ENCODE assay signal across 26 mouse cellular contexts in the genomic region with DNA sequence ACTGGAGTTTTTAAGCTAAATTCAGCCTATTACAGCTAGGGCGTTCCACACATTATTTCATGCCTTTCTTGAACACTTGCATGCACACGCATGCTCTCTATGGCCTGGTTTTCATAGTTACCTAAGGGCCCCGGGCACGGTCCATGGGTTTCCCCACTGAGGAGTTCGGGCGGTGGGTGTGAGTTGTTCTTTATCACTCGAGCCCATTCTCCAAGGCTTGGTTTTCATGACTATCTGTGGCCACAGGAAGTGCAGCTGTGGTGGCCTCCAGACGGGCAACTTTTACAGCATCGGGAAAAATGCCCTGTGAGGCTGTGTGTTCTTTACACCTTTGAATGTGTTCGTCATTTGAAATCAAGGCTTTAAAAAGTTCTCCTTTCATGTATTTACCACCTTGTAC. TPM values are rescaled to one million over a fixed set of nuclear protein-coding genes. Genes with fewer than 3 reads are reported as not detected.
DNase-seq lines count a peak whose midpoint lies in the region; ATAC-seq and TF ChIP-seq lines count a peak whose summit lies in the region.
"Had no signal": no experiment of that assay in that cellular context is flagged by ENCODE, and none has a peak within 500 bp of the region (broad histone marks: within the 10 kb centered on the region; RNA-seq: fewer than 3 reads in every experiment).

No protein-coding gene starts in this region.

- ATAC-seq in liver, embryonic 14.5 days (ENCODE audit: insufficient read depth): peak; percentile 77
- ATAC-seq in forebrain, embryonic 11.5 days (replicated peaks; ENCODE audit: low FRiP score): no peak
- ATAC-seq: forebrain, postnatal 0 days; hindbrain, embryonic 16.5 days; lung, postnatal 0 days; midbrain, embryonic 16.5 days had no signal

- peaks cover 4% of the 10 kb centered on the region; the same call in 1 of the 2 replicates for H3K36me3 ChIP-seq in liver, embryonic 14.5 days (replicated peaks; ENCODE audit: control insufficient read depth, insufficient read depth, low read depth)
- no peaks in the 10 kb centered on the region for H3K36me3 ChIP-seq in forebrain, embryonic 11.5 days (ENCODE audit: control insufficient read depth, insufficient read depth, low read length)

- no peak overlapping the region for H3K27ac ChIP-seq in liver, embryonic 14.5 days
- no peak overlapping the region for H3K27ac ChIP-seq in forebrain, embryonic 11.5 days (ENCODE audit: low read depth, low read length)
- H3K27ac ChIP-seq: embryonic facial prominence, embryonic 13.5 days; forebrain, embryonic 12.5 days; heart, embryonic 10.5 days; heart, embryonic 15.5 days; neural tube, embryonic 12.5 days; stomach, embryonic 15.5 days had no signal

- WGBS in liver, embryonic 14.5 days (ENCODE audit: insufficient replicate concordance): 23% methylated on average over 10 of the region's 10 CpGs
- WGBS in forebrain, embryonic 11.5 days: 91% methylated on average over 10 of the region's 10 CpGs

- H3K27me3 ChIP-seq in liver, embryonic 14.5 days (ENCODE audit: control insufficient read depth, insufficient read depth, low read length): no peaks in the 10 kb centered on the region
- H3K27me3 ChIP-seq in forebrain, embryonic 11.5 days (ENCODE audit: control insufficient read depth, insufficient read depth, low read length): no peaks in the 10 kb centered on the region
- H3K27me3 ChIP-seq: embryonic facial prominence, embryonic 13.5 days; forebrain, embryonic 12.5 days; heart, embryonic 15.5 days; limb, embryonic 12.5 days; neural tube, embryonic 12.5 days; stomach, embryonic 15.5 days had no signal

- H3K4me1 ChIP-seq in liver, embryonic 14.5 days (replicated peaks; ENCODE audit: control insufficient read depth in 2 of 2, insufficient read depth in 2 of 2, low read length in 1 of 2): peaks cover 11% of the 10 kb centered on the region in 2 experiments
- no peaks in the 10 kb centered on the region for H3K4me1 ChIP-seq in forebrain, embryonic 11.5 days (replicated peaks; ENCODE audit: control insufficient read depth, insufficient read depth, low read length)
- H3K4me1 ChIP-seq: embryonic facial prominence, embryonic 13.5 days; forebrain, embryonic 12.5 days; heart, embryonic 10.5 days; heart, embryonic 15.5 days; limb, embryonic 12.5 days; neural tube, embryonic 12.5 days; stomach, embryonic 15.5 days had no signal

- no peak overlapping the region for H3K4me3 ChIP-seq in liver, embryonic 14.5 days (ENCODE audit: insufficient read depth in 1 of 2, low read depth in 2 of 2, low read length in 2 of 2)
- no peak overlapping the region for H3K4me3 ChIP-seq in forebrain, embryonic 11.5 days (ENCODE audit: low read depth, low read length)
- H3K4me3 ChIP-seq: embryonic facial prominence, embryonic 13.5 days; forebrain, embryonic 12.5 days; heart, embryonic 10.5 days; heart, embryonic 15.5 days; limb, embryonic 12.5 days; myocyte; neural tube, embryonic 12.5 days; stomach, embryonic 15.5 days had no signal

- no peak for TF ChIP-seq CTCF in liver, embryonic 14.5 days (IDR thresholded peaks at IDR 0.05; ENCODE audit: low read depth)

- TF ChIP-seq EP300 in liver, embryonic 14.5 days (IDR thresholded peaks at IDR 0.05; ENCODE audit: low read depth): 0 out of 2 replicates have a peak, but pooled peaks have one; percentile 36

- DNase-seq in spleen, postnatal 36 days (ENCODE audit: low spot score in 2 of 2): peak; percentile 5 to 31
- DNase-seq in spleen, adult 18-20 months: no peak
- peak; percentile 33 for DNase-seq in c-Kit-positive CD71-positive TER-119-positive erythroid progenitor cells, embryonic 14.5 days (ENCODE audit: low spot score)
- DNase-seq in liver, embryonic 14.5 days (ENCODE audit: low read depth in 3 of 3, low spot score in 3 of 3): peak in 2 of 3 experiments; percentile 10 to 35
- DNase-seq in kidney, postnatal 25 days: no peak
- no peak for DNase-seq in gastrocnemius, postnatal 4 days (ENCODE audit: low spot score in 2 of 2)
- no peak for DNase-seq in forebrain, embryonic 11.5 days (ENCODE audit: low spot score)
- DNase-seq: adrenal gland, adult 8-10 months; cerebellum, adult 8-10 months; forebrain, postnatal 0 days; kidney, adult 2 months; lung, adult 18-20 months; lung, postnatal 4 days; right cerebral cortex, adult 18-20 months had no signal

- H3K9ac ChIP-seq in liver, embryonic 14.5 days (replicated peaks): no peak overlapping the region; the same call in 1 of the 2 replicates
- no peak overlapping the region for H3K9ac ChIP-seq in forebrain, embryonic 11.5 days (ENCODE audit: low read length)
- H3K9ac ChIP-seq: embryonic facial prominence, embryonic 13.5 days; forebrain, embryonic 12.5 days; forebrain, postnatal 0 days; heart, embryonic 15.5 days; limb, embryonic 12.5 days; neural tube, embryonic 12.5 days; stomach, embryonic 15.5 days had no signal

- peak overlapping the region; percentile 27 for H3K4me2 ChIP-seq in liver, embryonic 14.5 days (ENCODE audit: low read depth)
- H3K4me2 ChIP-seq in forebrain, embryonic 11.5 days (ENCODE audit: low read depth, low read length, severe bottlenecking): no peak overlapping the region
- H3K4me2 ChIP-seq: embryonic facial prominence, embryonic 13.5 days; forebrain, embryonic 12.5 days; heart, embryonic 15.5 days; limb, embryonic 12.5 days; midbrain, embryonic 11.5 days; neural tube, embryonic 12.5 days; stomach, embryonic 15.5 days had no signal

- H3K9me3 ChIP-seq in liver, embryonic 14.5 days (ENCODE audit: control insufficient read depth, low read length): no peaks in the 10 kb centered on the region
- no peaks in the 10 kb centered on the region for H3K9me3 ChIP-seq in forebrain, embryonic 11.5 days (ENCODE audit: control insufficient read depth, low read length)
- H3K9me3 ChIP-seq: embryonic facial prominence, embryonic 13.5 days; forebrain, embryonic 12.5 days; heart, embryonic 10.5 days; heart, embryonic 15.5 days; limb, embryonic 12.5 days; neural tube, embryonic 12.5 days; stomach, embryonic 15.5 days had no signal

RNA-seq across cellular contexts. Expression of a gene that starts 56.6 kb away (rescaled TPM):
- polyA plus RNA-seq in liver, embryonic 14.5 days (2012; rRNA removed): 6.5 and 7.8 TPM in 2 replicates
- 14.3 and 17.7 TPM in 2 replicates for polyA plus RNA-seq in liver, embryonic 14.5 days (2014; fragmentation: Nextera tagmentation; extraction: Ambion mirVana)
- 10 to 100 TPM; 40.9 to 41.1 TPM for total RNA-seq in gastrocnemius, postnatal 4 days (2021)
- polyA plus RNA-seq in forebrain, embryonic 11.5 days (2014; fragmentation: Nextera tagmentation; extraction: Ambion mirVana): 39.9 and 42.1 TPM in 2 replicates

Comparison
In these comparisons a context has a peak if more than half of its experiments do, and no peak if none do; other contexts are left out.
1. DNase-seq: peak in spleen, postnatal 36 days (2 of 2), c-Kit-positive CD71-positive TER-119-positive erythroid progenitor cells, embryonic 14.5 days (single experiment) and liver, embryonic 14.5 days (2 of 3); none in spleen, adult 18-20 months (0 of 2), kidney, postnatal 25 days (0 of 2), gastrocnemius, postnatal 4 days (0 of 2) and forebrain, embryonic 11.5 days (single experiment).